Mouse (Mus musculus): Measurements from ENCODE around the gene Tnpo1.
"Not testable (repeated sequence)": the region's sequence is repeated elsewhere in the genome, so short reads cannot be mapped to it uniquely, and the experiment has no call there.

Tnpo1 gene

GRCm38 (mm10) chr13:98883774-98884173, 42.4 kb downstream of the Tnpo1 start:
- DNase-seq = no peak

- no peak for DNase-seq
Measured at GRCm38 (mm10) chr13:98881991-98882390, 44.2 kb downstream of the Tnpo1 start.

GRCm38 (mm10) chr13:98880336-98880735, 45.8 kb downstream of the Tnpo1 start:
- no peak for DNase-seq

GRCm38 (mm10) chr13:98879422-98879821, 46.8 kb downstream of the Tnpo1 start:
- no peak for DNase-seq

GRCm38 (mm10) chr13:98877165-98877564, 49.0 kb downstream of the Tnpo1 start:
- DNase-seq = no peak

- no peak for DNase-seq
Measured at GRCm38 (mm10) chr13:98874727-98875126, 51.5 kb downstream of the Tnpo1 start.

GRCm38 (mm10) chr13:98872273-98872847, 53.8 kb downstream of the Tnpo1 start:
- DNase-seq = no peak

- DNase-seq = no peak
Measured at GRCm38 (mm10) chr13:98871263-98871662, 54.9 kb downstream of the Tnpo1 start.

- DNase-seq = no peak
Measured at GRCm38 (mm10) chr13:98868236-98868923, 57.8 kb downstream of the Tnpo1 start.

GRCm38 (mm10) chr13:98867810-98868209, 58.4 kb downstream of the Tnpo1 start:
- DNase-seq = peak; percentile 67 to 69

- DNase-seq = no peak
Measured at GRCm38 (mm10) chr13:98855291-98855690, 70.9 kb downstream of the Tnpo1 start.

- no peak for DNase-seq
Measured at GRCm38 (mm10) chr13:98845794-98846193, 80.4 kb downstream of the Tnpo1 start.

GRCm38 (mm10) chr13:98836423-98837088, 89.6 kb downstream of the Tnpo1 start:
- no peak for DNase-seq

- DNase-seq = no peak
Measured at GRCm38 (mm10) chr13:98835740-98836139, 90.4 kb downstream of the Tnpo1 start.

GRCm38 (mm10) chr13:98834723-98835122, 91.5 kb downstream of the Tnpo1 start:
- no peak for DNase-seq

GRCm38 (mm10) chr13:98834199-98834598, 92.0 kb downstream of the Tnpo1 start:
- no peak for DNase-seq

- DNase-seq = no peak
Measured at GRCm38 (mm10) chr13:98832451-98833450, 93.4 kb downstream of the Tnpo1 start.

- DNase-seq = not testable (repeated sequence)
Measured at GRCm38 (mm10) chr13:98829026-98829425, 97.2 kb downstream of the Tnpo1 start.

GRCm38 (mm10) chr13:98825574-98825973, 100.6 kb downstream of the Tnpo1 start:
- DNase-seq = no peak

- no peak for DNase-seq
Measured at GRCm38 (mm10) chr13:98819094-98819493, 107.1 kb downstream of the Tnpo1 start.

- DNase-seq = no peak
Measured at GRCm38 (mm10) chr13:98818205-98818604, 108.0 kb downstream of the Tnpo1 start.

- no peak for DNase-seq
Measured at GRCm38 (mm10) chr13:98817766-98818165, 108.4 kb downstream of the Tnpo1 start.
